Mouse (Mus musculus): Measurements from ENCODE around the gene Cdc14a. TPM values are rescaled to one million over a fixed set of nuclear protein-coding genes. Genes with fewer than 3 reads are reported as not detected.

Gene Cdc14a
- 8.0 and 11.5 TPM in 2 replicates for polyA plus RNA-seq (2012; rRNA removed)

DNA sequence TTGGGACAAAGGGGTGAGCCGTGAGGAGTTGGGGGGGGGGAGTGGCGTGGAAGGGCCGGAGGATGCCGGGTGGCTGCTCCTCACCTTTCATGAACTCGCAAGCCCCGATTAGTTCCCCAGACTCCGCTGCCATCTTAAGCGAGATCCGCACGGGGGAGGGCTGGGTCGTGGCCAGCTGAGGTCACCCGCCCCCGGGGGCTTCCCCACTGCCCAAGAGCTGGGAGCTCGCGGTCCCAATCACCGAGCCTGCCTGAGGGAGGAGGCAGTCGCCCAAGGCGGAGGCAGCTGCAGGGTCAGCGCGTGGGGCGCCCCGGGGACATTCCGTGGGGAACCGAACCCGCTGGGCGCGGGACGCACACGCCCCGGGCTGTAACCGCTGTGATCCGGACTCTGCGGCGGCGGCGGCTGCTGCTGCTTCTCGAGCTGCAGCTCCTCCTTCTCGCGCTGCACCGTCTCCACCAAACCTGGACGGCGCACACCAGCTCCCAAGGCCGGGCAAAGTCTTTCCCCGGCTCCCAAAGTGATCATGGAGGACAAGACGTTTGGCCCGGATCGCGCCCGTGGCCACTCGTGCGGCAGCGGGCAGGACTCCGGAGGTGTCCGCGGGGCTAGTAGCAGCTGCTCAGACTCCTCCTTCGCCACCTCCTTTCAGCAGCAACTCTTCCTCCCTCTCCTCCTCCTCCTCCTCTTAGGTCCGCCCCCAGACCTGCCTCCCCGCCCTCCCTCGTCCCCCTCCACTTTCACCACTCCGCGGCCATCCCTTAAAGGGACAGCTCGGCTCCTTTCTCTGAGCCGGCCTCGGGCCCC is at the start of gene Cdc14a:
TSS of gene Cdc14a (minus strand) at position 680 of the 807 bp plus-strand sequence.
- TF ChIP-seq POLR2A (IDR thresholded peaks at IDR 0.05; ENCODE audit: control insufficient read depth, extremely low read depth, insufficient read depth, low read length, poor library complexity), result peak; percentile 37; the same call in 1 of the 2 replicates
- no peak; the same call in 1 of the 2 replicates for TF ChIP-seq CTCF (IDR thresholded peaks at IDR 0.05; ENCODE audit: borderline replicate concordance, control insufficient read depth, extremely low read depth, insufficient read depth, low read length, poor library complexity)

DNA sequence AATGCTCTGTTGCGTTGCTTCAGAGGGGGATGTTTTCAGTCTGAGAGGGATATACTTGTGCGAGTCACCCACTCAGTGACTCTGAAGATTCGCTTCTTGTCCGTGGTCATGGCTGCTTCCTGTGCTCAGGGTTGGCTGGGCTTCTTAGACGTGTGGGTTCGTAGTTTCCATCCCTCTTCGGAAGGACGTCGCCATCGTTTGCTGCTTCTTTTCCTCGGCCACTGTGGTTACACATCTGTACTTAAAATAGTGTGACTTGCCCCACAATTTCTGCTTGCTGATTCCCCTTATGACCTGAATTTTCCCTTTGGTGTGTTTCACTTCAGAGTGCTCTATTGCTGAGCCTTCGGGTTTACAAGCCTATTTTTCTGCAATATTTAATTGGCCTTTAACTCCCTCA is 41.9 kb upstream of the Cdc14a start:
- H3K4me3 ChIP-seq (ENCODE audit: control insufficient read depth, insufficient read depth, low read length), result no peak overlapping the region
- H3K36me3 ChIP-seq (ENCODE audit: control insufficient read depth, insufficient read depth, low read length), result no peaks in the 10 kb centered on the region
- DNase-seq, result peak; percentile 8
- no peaks in the 10 kb centered on the region for H3K4me1 ChIP-seq (replicated peaks; ENCODE audit: control insufficient read depth, insufficient read depth, low read length)
- H3K27ac ChIP-seq (ENCODE audit: control insufficient read depth, insufficient read depth, low read length), result no peak overlapping the region
- no peak for TF ChIP-seq CTCF (IDR thresholded peaks at IDR 0.05; ENCODE audit: borderline replicate concordance, control insufficient read depth, extremely low read depth, insufficient read depth, low read length, poor library complexity)
- no peak for TF ChIP-seq POLR2A (IDR thresholded peaks at IDR 0.05; ENCODE audit: control insufficient read depth, extremely low read depth, insufficient read depth, low read length, poor library complexity)
- no peaks in the 10 kb centered on the region for H3K27me3 ChIP-seq (ENCODE audit: control insufficient read depth, insufficient read depth, low read length)
- WGBS, result 9% methylated on average over 12 of the region's 12 CpGs

More for the DNA sequence above, at the start of gene Cdc14a:
- peak; percentile 77 for DNase-seq
- Histone ChIP-seq H3K4me1 (replicated peaks; ENCODE audit: control insufficient read depth, insufficient read depth, low read length) (peaks cover 3% of the 10 kb centered on the region; the same call in 1 of the 2 replicates), H3K36me3 (ENCODE audit: control insufficient read depth, insufficient read depth, low read length) (no peaks in the 10 kb centered on the region), H3K4me3 (ENCODE audit: control insufficient read depth, insufficient read depth, low read length) (peak within 1 kb of the TSS; percentile 87), H3K27me3 (ENCODE audit: control insufficient read depth, insufficient read depth, low read length) (no peaks in the 10 kb centered on the region), H3K27ac (ENCODE audit: control insufficient read depth, insufficient read depth, low read length) (peak within 1 kb of the TSS; percentile 70)
- WGBS, result under 1% methylated on average over 63 of the region's 64 CpGs

DNA sequence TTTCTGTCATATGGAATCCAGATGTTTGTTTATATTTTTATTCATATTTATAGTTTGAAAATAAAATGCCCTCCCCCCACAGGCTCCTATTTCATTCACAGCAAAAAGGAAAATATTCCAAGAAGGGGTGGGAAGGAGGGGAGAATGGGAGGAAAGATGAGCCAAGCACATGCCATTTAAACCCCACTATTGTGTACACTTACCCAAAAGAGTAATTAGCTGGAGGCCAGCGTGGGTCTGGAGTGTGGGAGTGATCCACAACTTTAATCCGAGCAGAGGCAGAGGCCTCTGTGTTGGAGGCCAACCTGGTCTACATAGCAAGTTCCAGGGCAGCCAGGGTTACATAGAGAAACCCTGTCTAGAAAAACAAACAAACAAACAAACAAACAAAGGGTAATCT is 40.5 kb upstream of the Cdc14a start:
- no peak for DNase-seq
- H3K27me3 ChIP-seq (ENCODE audit: control insufficient read depth, insufficient read depth, low read length), result no peaks in the 10 kb centered on the region
- 91% methylated on average over 2 of the region's 2 CpGs for WGBS
- H3K27ac ChIP-seq (ENCODE audit: control insufficient read depth, insufficient read depth, low read length), result no peak overlapping the region
- no peak for TF ChIP-seq POLR2A (IDR thresholded peaks at IDR 0.05; ENCODE audit: control insufficient read depth, extremely low read depth, insufficient read depth, low read length, poor library complexity)
- no peak for TF ChIP-seq CTCF (IDR thresholded peaks at IDR 0.05; ENCODE audit: borderline replicate concordance, control insufficient read depth, extremely low read depth, insufficient read depth, low read length, poor library complexity)
- H3K36me3 ChIP-seq (ENCODE audit: control insufficient read depth, insufficient read depth, low read length), result no peaks in the 10 kb centered on the region
- H3K4me3 ChIP-seq (ENCODE audit: control insufficient read depth, insufficient read depth, low read length), result no peak overlapping the region
- H3K4me1 ChIP-seq (replicated peaks; ENCODE audit: control insufficient read depth, insufficient read depth, low read length), result no peaks in the 10 kb centered on the region

DNA sequence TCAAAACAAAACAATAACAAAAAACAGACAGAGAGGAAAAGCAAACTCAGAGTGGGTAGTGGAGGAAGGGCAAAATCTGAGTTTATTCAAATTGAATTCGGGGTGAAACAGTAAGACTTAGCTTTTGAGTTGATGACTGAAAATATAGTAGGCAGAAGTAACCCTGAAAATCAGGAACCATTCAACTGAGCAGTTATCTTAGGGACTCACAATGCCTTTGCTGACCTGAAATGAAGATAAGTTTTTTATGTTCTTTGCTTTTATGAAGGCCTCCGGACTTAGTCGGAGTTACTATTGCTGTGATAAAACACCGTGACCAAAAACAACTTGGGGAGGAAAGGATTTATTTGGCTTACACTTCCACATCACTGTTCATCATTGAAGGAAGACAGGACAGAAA is 37.2 kb upstream of the Cdc14a start:
- Histone ChIP-seq H3K4me3 (ENCODE audit: control insufficient read depth, insufficient read depth, low read length) (no peak overlapping the region), H3K36me3 (ENCODE audit: control insufficient read depth, insufficient read depth, low read length) (no peaks in the 10 kb centered on the region), H3K4me1 (replicated peaks; ENCODE audit: control insufficient read depth, insufficient read depth, low read length) (no peaks in the 10 kb centered on the region), H3K27ac (ENCODE audit: control insufficient read depth, insufficient read depth, low read length) (no peak overlapping the region), H3K27me3 (ENCODE audit: control insufficient read depth, insufficient read depth, low read length) (no peaks in the 10 kb centered on the region)
- WGBS, result 95% methylated on average over 4 of the region's 4 CpGs
- no peak for TF ChIP-seq CTCF (IDR thresholded peaks at IDR 0.05; ENCODE audit: borderline replicate concordance, control insufficient read depth, extremely low read depth, insufficient read depth, low read length, poor library complexity)
- TF ChIP-seq POLR2A (IDR thresholded peaks at IDR 0.05; ENCODE audit: control insufficient read depth, extremely low read depth, insufficient read depth, low read length, poor library complexity), result no peak
- DNase-seq, result no peak

DNA sequence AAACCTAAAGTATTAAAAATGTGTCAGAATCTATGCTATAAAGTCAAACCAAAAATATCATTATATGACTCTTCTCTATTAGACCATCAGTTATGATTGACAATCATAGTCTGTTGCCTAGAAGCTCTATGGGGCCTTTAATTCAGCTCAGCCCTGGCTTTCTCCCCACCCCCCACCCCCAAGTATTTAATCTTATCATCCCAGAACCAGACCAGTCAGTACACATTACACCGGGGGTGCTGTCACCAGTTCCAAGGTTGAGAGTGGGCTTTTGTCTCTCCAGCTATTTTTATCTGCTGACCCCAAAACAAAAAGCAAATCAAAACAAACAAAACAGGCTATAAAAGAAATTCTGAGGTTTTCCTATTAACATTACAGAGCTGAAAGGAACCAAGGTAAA is 30.7 kb upstream of the Cdc14a start:
- H3K27ac ChIP-seq (ENCODE audit: control insufficient read depth, insufficient read depth, low read length), result no peak overlapping the region
- H3K4me3 ChIP-seq (ENCODE audit: control insufficient read depth, insufficient read depth, low read length), result no peak overlapping the region
- TF ChIP-seq POLR2A (IDR thresholded peaks at IDR 0.05; ENCODE audit: control insufficient read depth, extremely low read depth, insufficient read depth, low read length, poor library complexity), result no peak
- no peak for TF ChIP-seq CTCF (IDR thresholded peaks at IDR 0.05; ENCODE audit: borderline replicate concordance, control insufficient read depth, extremely low read depth, insufficient read depth, low read length, poor library complexity)
- 88% methylated on average over 1 of the region's 1 CpGs for WGBS
- no peaks in the 10 kb centered on the region for H3K4me1 ChIP-seq (replicated peaks; ENCODE audit: control insufficient read depth, insufficient read depth, low read length)
- H3K36me3 ChIP-seq (ENCODE audit: control insufficient read depth, insufficient read depth, low read length), result no peaks in the 10 kb centered on the region
- no peaks in the 10 kb centered on the region for H3K27me3 ChIP-seq (ENCODE audit: control insufficient read depth, insufficient read depth, low read length)
- no peak for DNase-seq

DNA sequence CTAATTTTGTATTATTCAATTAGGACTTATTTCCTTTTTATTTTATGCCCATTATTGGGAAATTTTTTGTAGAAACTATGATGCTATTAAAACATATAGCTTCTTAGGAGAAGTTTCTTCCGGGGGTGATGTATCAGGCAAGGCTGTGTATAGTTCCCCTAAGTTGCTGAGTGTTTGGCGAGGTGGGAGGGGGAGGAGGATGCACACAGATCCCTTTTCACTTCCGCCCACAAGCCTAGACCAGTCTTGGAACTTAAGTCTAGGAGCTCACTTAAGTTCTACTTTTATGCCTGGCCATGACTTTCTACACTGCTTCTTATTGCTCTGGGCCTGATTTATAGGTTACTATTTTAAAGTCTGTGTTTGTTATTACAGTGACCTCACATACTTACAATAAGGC is 26.9 kb upstream of the Cdc14a start:
- no peak for TF ChIP-seq POLR2A (IDR thresholded peaks at IDR 0.05; ENCODE audit: control insufficient read depth, extremely low read depth, insufficient read depth, low read length, poor library complexity)
- no peak for TF ChIP-seq CTCF (IDR thresholded peaks at IDR 0.05; ENCODE audit: borderline replicate concordance, control insufficient read depth, extremely low read depth, insufficient read depth, low read length, poor library complexity)
- DNase-seq, result no peak
- 24% methylated on average over 3 of the region's 3 CpGs for WGBS

More for the DNA sequence above, 26.9 kb upstream of the Cdc14a start:
- H3K4me3 ChIP-seq (ENCODE audit: control insufficient read depth, insufficient read depth, low read length), result no peak overlapping the region
- H3K27ac ChIP-seq (ENCODE audit: control insufficient read depth, insufficient read depth, low read length), result no peak overlapping the region
- H3K36me3 ChIP-seq (ENCODE audit: control insufficient read depth, insufficient read depth, low read length), result no peaks in the 10 kb centered on the region
- no peaks in the 10 kb centered on the region for H3K4me1 ChIP-seq (replicated peaks; ENCODE audit: control insufficient read depth, insufficient read depth, low read length)
- no peaks in the 10 kb centered on the region for H3K27me3 ChIP-seq (ENCODE audit: control insufficient read depth, insufficient read depth, low read length)

All from thymus, adult 2 months (tissue).